Mouse (Mus musculus) intestine, embryonic 14.5 days (tissue): ENCODE measurements around the gene Prr3. TPM values are rescaled to one million over a fixed set of nuclear protein-coding genes. Genes with fewer than 3 reads are reported as not detected.

ENCODE experiments used
- ATAC-seq: fragments of 200-750 bp; cut with Nextera tagmentation; replicated peaks from 2 replicates; pipeline ENCODE4 v1.8.0; 2017; ENCODE audit warnings: low read depth, moderate number of reproducible peaks, moderate TSS enrichment, moderate library complexity; ENCODE audit not compliant: low FRiP score, low TSS enrichment
- DNase-seq: peaks from one replicate; pipeline ENCODE4 v3.0.0-alpha.2; 2018; ENCODE audit warnings: low spot score
- H3K27ac ChIP-seq: fragments of 300-500 bp; sonication (generic); 2 replicates; pipeline ENCODE4 v1.5.1; 2014; ENCODE audit warnings: low read depth, mild to moderate bottlenecking, control low read depth
- H3K27me3 ChIP-seq: fragments of 300-500 bp; sonication (generic); replicated peaks from 2 replicates; pipeline ENCODE4 v1.6.1; 2014; ENCODE audit warnings: low read length, control low read depth; ENCODE audit not compliant: control insufficient read depth, insufficient read depth
- H3K36me3 ChIP-seq: fragments of 300-500 bp; sonication (generic); 2 replicates; pipeline ENCODE4 v1.6.1; 2014; ENCODE audit warnings: low read length, control low read depth; ENCODE audit not compliant: control insufficient read depth, insufficient read depth
- H3K4me1 ChIP-seq: fragments of 300-500 bp; sonication (generic); replicated peaks from 2 replicates; pipeline ENCODE4 v1.6.1; 2014; ENCODE audit warnings: low read length, control low read depth, mixed read lengths; ENCODE audit not compliant: control insufficient read depth, insufficient read depth
- H3K4me2 ChIP-seq: fragments of 300-500 bp; sonication (generic); 2 replicates; pipeline ENCODE4 v1.6.1; 2014; ENCODE audit warnings: low read length
- H3K4me3 ChIP-seq: fragments of 300-500 bp; sonication (generic); 2 replicates; pipeline ENCODE4 v1.5.1; 2014; ENCODE audit warnings: low read depth, low read length, control low read depth, mixed read lengths
- H3K9ac ChIP-seq: fragments of 300-500 bp; sonication (generic); 2 replicates; pipeline ENCODE4 v1.6.1; 2014; ENCODE audit warnings: mild to moderate bottlenecking, low read length
- H3K9me3 ChIP-seq: fragments of 300-500 bp; sonication (generic); 2 replicates; pipeline ENCODE4 v1.6.1; 2016; ENCODE audit warnings: low read length, control low read depth; ENCODE audit not compliant: control insufficient read depth
- WGBS: fragments of 180-500 bp; shearing (Covaris S2); extraction: QIAGEN DNeasy Blood & Tissue Kit; methylation state at CpG from one replicate; pipeline ENCODE4 v1.1.7; 2014; 5-methylcytosine and 5-hydroxymethylcytosine counted together
- polyA plus RNA-seq: library from polyadenylated mRNA; unstranded; fragments of >200 nt; fragmentation: Nextera tagmentation; extraction: Ambion mirVana; gene quantifications from 2 replicates; pipeline ENCODE4 v1.2.1, GENCODE M21; 2014

Prr3 gene
- polyA plus RNA-seq, 1 experiment from 2014 or later: 25.3 TPM

- WGBS: 90% methylated on average over 6 of the region's 6 CpGs
- Histone ChIP-seq H3K4me3 (no peak overlapping the region), H3K4me2 (no peak overlapping the region), H3K36me3 (no peaks in the 10 kb centered on the region), H3K4me1 (no peaks in the 10 kb centered on the region; the same call in 1 of the 2 replicates), H3K27me3 (no peaks in the 10 kb centered on the region), H3K9me3 (0 out of 2 replicates have a peak, but pooled peaks cover 3% of the 10 kb centered on the region), H3K9ac (no peak overlapping the region), H3K27ac (no peak overlapping the region)
- DNase-seq: no peak
- ATAC-seq: no peak
Observed at GRCm38 (mm10) chr17:36001966-36002365, 21.9 kb upstream of the Prr3 start.

GRCm38 (mm10) chr17:36001121-36001897, 21.3 kb upstream of the Prr3 start:
- H3K4me1 ChIP-seq: no peaks in the 10 kb centered on the region; the same call in 1 of the 2 replicates
- H3K9me3 ChIP-seq: no peaks in the 10 kb centered on the region
- no peak overlapping the region for H3K4me2 ChIP-seq
- ATAC-seq: no peak
- no peak overlapping the region for H3K27ac ChIP-seq
- H3K4me3 ChIP-seq: no peak overlapping the region
- WGBS: 90% methylated on average over 12 of the region's 12 CpGs
- no peak for DNase-seq
- no peaks in the 10 kb centered on the region for H3K36me3 ChIP-seq
- H3K9ac ChIP-seq: no peak overlapping the region
- no peaks in the 10 kb centered on the region for H3K27me3 ChIP-seq

GRCm38 (mm10) chr17:36000349-36000748, 20.3 kb upstream of the Prr3 start:
- ATAC-seq (no peak), DNase-seq (no peak)
- WGBS: 69% methylated on average over 4 of the region's 4 CpGs
- H3K4me2 ChIP-seq: no peak overlapping the region
- H3K4me1 ChIP-seq: peaks cover 3% of the 10 kb centered on the region
- no peak overlapping the region for H3K27ac ChIP-seq
- no peaks in the 10 kb centered on the region for H3K36me3 ChIP-seq
- H3K4me3 ChIP-seq: no peak overlapping the region
- no peaks in the 10 kb centered on the region for H3K9me3 ChIP-seq
- no peaks in the 10 kb centered on the region for H3K27me3 ChIP-seq
- H3K9ac ChIP-seq: no peak overlapping the region

- DNase-seq: no peak
- Histone ChIP-seq H3K9me3 (no peaks in the 10 kb centered on the region), H3K9ac (no peak overlapping the region), H3K4me2 (no peak overlapping the region), H3K27ac (no peak overlapping the region), H3K36me3 (no peaks in the 10 kb centered on the region), H3K4me1 (peaks cover 5% of the 10 kb centered on the region), H3K27me3 (no peaks in the 10 kb centered on the region), H3K4me3 (no peak overlapping the region)
- 84% methylated on average over 7 of the region's 7 CpGs for WGBS
- no peak for ATAC-seq
Observed at GRCm38 (mm10) chr17:35999356-35999755, 19.3 kb upstream of the Prr3 start.

GRCm38 (mm10) chr17:35998545-35999305, 18.7 kb upstream of the Prr3 start:
- 79% methylated on average over 6 of the region's 6 CpGs for WGBS
- Histone ChIP-seq H3K27ac (no peak overlapping the region), H3K4me1 (peaks cover 5% of the 10 kb centered on the region)

GRCm38 (mm10) chr17:35997713-35998510, 17.9 kb upstream of the Prr3 start:
- Histone ChIP-seq H3K36me3 (no peaks in the 10 kb centered on the region), H3K27me3 (no peaks in the 10 kb centered on the region), H3K4me1 (peaks cover 5% of the 10 kb centered on the region), H3K9me3 (no peaks in the 10 kb centered on the region), H3K4me2 (no peak overlapping the region), H3K27ac (no peak overlapping the region), H3K9ac (no peak overlapping the region), H3K4me3 (no peak overlapping the region)
- ATAC-seq: no peak
- no peak for DNase-seq
- 68% methylated on average over 12 of the region's 12 CpGs for WGBS

More at GRCm38 (mm10) chr17:35998545-35999305, 18.7 kb upstream of the Prr3 start:
- Histone ChIP-seq H3K36me3 (no peaks in the 10 kb centered on the region), H3K9ac (no peak overlapping the region), H3K4me3 (no peak overlapping the region), H3K9me3 (no peaks in the 10 kb centered on the region), H3K27me3 (no peaks in the 10 kb centered on the region), H3K4me2 (no peak overlapping the region)
- DNase-seq: no peak
- no peak for ATAC-seq

GRCm38 (mm10) chr17:35996949-35997348, 16.9 kb upstream of the Prr3 start:
- Histone ChIP-seq H3K27me3 (no peaks in the 10 kb centered on the region), H3K27ac (no peak overlapping the region), H3K9ac (no peak overlapping the region), H3K36me3 (no peaks in the 10 kb centered on the region), H3K9me3 (no peaks in the 10 kb centered on the region), H3K4me1 (peaks cover 10% of the 10 kb centered on the region), H3K4me2 (no peak overlapping the region), H3K4me3 (no peak overlapping the region)
- DNase-seq (peak; percentile 99), ATAC-seq (peak; percentile 59)
- 3% methylated on average over 11 of the region's 11 CpGs for WGBS

GRCm38 (mm10) chr17:35994879-35995240, 14.8 kb upstream of the Prr3 start:
- Histone ChIP-seq H3K4me2 (peak overlapping the region; percentile 57), H3K9me3 (no peaks in the 10 kb centered on the region), H3K9ac (peak overlapping the region; percentile 61), H3K27ac (peak overlapping the region; percentile 39; the same call in 1 of the 2 replicates), H3K36me3 (peaks cover under 1% of the 10 kb centered on the region; the same call in 1 of the 2 replicates), H3K4me1 (peaks cover 14% of the 10 kb centered on the region), H3K4me3 (peak overlapping the region; percentile 63), H3K27me3 (no peaks in the 10 kb centered on the region)
- peak; percentile 67 for DNase-seq
- no peak for ATAC-seq
- 1% methylated on average over 14 of the region's 14 CpGs for WGBS
